Mouse (Mus musculus) megakaryocyte, embryonic 14.5 days (primary cell): Measurements from ENCODE around the gene Nbas.

Source experiments
- FLI1 ChIP-seq: IDR thresholded peaks from 2 replicates; pipeline ENCODE4 v1.6.1; 2012; ENCODE audit warnings: low read length, inconsistent platforms, mixed read lengths
- GATA1 ChIP-seq: IDR thresholded peaks from 3 replicates; pipeline ENCODE4 v1.6.1; 2012; ENCODE audit warnings: mixed read lengths, low read length, inconsistent platforms, borderline replicate concordance

DNA sequence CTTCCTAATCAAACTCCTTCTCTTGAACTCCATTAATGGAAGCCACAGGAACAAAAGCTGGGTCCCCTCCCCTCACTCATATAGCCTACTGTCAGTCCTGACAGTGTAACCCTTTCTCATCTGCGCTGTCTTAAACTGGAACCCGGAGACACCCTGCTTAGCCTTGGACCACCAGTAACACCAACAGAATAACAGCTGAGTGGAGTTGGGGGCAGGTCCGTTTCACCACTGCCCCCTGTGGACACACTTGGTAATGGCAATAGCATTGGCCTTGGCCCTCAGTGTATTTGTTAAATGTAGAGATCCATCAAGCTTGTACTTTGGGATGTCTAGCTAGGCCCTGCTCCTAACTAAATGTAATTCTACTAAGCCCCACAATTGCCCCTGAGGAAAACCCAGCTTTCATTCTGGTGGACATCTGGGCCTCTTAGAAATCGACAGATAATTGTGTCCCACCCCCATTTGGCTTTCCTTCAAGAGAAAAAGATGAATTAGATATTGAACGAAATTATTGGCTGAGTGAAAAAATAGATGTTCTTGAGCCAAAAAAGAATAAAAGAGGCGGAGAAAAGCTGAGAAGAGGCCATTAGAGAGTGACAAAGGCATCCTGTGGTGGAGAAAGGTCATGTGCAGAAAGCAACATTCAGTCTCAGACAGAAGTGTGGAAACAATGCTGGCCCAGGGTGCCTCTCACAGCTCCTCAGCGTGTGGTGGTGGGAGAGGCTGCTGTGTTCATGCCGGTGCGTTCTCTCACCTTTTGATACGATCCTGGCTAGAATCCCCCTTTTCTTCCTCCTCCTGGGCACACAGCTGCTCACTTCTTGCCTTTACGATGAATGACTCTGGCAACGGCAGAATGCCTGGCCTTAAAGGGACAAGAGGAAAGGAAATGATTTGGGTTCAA, 358.1 kb downstream of the Nbas start:
- TF ChIP-seq GATA1 (no peak), FLI1 (no peak)
